Mouse (Mus musculus): ENCODE measurements around the gene Noc2l.

Gene Noc2l

DNA sequence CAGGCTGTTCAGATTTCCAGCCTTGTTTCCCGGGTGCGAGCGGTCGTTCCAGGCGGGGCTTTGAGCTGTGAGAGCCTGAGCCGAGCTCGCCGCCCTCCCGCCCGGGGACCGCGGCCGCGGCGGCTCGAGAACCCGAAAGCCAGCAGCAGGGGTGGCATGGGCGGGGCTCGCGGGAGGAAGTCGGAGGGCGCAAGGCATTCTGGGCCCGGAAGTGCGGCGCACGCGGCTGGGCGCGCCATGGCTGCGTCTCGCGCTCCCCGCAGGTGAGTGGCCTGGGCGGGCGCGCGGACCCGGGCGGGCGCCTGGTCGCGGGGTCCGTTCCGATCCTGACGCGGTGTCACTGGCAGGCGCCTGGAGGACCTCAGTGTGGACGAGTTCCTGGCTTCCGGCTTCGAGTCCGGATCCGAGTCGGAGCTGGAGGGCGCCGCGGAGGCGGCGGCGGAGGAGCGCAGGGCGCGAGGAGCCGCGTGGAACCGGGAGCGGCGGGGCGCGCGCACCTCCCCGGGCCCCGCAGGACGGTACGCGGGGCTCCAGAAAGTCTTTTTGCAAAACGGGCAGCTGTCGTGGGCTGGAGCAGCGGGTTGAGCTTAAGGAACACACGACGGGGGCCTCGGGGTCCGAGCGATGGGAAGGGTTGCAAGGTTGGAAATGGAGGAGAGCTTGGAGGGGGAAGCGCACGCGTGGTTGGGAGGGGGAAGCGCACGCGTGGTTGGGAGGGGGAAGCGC lies at the start of gene Noc2l:
Noc2l (plus strand) TSS at position 203 of the 726 bp plus-strand sequence.
- peak; percentile 91 for DNase-seq (ENCODE audit: low spot score)

DNA sequence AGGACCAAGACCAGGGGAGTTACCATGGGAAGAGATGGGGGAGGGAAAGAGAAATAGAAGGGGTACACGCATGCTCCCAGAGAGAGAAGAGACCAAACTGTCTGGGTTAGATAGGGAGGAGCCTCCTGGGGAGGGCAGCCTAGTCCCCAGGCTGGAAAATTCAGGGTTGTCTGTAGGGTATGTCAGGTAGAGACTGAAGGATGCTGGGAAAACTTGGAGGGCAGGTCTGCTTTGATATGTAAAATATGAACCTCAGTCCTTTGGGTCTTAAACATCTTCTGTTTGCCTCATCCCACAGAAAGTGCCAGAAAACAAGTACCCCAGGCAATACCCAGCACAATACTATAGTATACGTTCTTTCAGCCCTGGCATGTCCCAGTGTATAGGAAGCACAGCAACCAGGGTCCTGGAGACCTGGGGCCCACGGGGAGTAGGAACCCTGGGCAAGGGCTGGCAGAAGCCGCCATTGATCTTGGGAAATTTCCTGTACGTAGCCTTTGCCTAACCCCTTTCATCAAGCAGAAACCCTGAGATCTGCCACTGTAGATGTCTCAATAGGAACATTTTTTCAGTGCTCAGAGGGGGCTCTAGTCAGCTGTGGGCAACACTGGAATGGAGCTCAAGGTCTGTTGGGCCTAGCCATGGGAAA lies 47.5 kb upstream of the Noc2l start:
- DNase-seq (ENCODE audit: low spot score): no peak

DNA sequence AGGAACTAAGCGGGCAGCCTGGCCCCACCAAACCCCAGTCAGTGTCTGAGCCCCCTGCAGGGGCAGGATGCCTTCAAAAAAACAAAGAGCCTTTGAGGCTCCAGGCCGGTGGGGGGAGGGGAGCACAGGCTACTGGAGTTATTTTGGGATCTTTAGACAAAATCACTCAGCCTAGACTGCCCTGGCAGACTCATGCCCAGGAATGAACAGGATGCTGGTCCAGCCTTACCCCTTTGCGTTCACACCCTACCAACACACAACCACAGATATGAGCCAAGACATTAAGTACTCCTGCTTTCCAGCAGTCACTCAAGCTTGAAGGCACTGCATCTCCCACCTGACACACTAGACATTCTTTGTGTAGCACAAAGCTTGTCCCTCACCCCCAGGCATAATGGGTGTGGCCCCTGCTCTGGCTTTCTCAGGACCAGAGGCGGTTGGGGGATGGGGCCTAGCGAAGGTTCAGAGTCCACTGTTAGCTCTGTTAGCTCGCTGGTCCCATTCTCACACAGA lies 46.9 kb upstream of the Noc2l start:
- no peak for DNase-seq (ENCODE audit: low spot score)

DNA sequence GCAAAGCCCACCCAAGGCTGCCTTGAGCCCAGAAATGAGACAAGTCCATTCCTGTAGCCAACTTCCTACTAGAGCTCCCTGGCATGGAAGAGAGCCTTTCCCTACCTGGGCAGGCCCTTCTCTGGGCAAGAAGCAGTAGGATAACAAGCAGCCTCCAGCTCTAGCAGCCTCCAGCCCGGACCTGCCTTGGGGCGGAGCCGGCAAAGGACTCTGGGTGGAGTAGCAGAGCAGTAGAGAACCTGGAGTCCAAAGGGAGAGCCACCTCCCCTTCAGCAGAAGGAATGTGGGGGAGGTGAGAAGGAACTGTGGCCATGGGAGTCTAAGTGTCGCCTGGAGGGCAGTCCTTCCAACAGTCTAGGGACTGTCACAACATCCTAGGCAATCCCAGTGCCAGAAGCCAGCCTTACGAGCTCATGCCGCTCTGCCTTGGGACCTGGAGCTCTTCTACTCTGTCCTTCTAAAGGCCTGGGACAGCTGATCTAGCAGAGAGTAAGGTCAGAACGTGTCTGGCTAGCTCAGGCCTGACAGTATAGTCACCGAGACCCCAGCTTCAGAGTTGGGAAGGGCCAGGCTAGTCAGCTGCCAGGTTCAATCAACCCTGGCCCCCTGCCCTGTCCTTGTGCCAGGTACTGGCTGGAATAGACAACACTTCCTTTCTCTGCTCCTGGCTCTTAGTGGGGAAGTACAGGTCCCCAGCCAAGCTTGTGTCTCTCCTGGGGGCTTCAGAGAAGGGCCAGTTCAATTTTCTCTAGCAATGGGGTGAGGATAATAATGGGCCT lies 43.2 kb upstream of the Noc2l start:
- DNase-seq (ENCODE audit: low spot score): no peak

DNA sequence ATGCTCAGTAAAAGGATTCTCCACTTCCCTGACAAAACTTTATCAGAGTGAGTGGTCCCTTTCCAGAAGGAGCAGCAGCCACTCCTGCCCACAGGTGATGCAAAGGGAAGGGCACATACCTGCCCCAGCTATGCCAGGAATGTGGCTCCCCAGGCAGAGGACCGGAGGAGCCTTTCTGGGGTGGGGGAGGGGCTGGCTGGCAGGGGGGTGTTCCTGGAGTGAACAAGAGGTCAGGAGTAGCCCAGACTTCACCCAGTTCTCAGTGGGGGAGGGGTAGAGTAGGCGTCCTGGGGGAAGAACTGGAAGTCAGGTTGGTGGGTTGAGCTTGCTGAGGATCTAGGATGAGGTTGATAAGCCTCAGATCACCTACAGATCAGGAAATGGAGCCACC lies 42.6 kb upstream of the Noc2l start:
- DNase-seq (ENCODE audit: low spot score): no peak

DNA sequence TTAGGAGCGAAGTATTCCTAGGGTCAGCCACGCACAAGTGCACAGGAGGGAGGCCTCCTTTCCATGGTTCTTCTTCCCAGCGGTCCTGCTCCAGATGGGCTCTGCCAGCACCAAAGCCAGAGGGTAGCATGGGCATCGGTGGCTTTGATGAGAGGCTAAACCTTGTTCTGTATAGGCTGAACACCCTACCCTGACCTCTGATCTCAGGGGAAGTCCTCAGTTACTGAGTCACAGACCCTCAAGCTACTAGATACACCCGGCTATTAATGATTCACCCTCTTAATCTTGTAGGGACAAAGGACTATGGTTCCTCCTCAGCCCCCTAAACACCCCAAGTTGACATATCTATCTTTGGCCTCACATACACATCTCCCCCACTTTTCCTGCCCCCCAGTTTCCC lies 41.9 kb upstream of the Noc2l start:
- no peak for DNase-seq (ENCODE audit: low spot score)

DNA sequence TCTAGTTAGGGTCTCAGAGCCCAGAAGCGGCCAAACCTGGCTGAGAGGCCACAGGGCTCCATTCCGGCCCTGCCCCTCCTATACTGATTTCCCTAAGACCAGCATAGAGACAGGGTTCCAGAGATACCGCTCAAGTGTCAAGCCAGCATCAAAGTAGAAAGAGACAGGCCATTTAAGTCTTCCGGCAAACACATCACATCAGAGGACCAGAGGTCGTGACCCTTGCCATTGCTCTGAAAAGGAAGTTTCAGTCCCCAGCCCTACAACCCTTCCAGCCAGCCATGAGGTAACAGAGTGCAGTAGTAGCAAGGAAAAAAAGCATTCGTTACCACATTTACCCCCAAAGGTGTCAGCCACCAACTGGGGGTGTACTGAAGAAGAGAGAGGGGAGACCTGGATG lies 41.5 kb upstream of the Noc2l start:
- no peak for DNase-seq (ENCODE audit: low spot score)

DNA sequence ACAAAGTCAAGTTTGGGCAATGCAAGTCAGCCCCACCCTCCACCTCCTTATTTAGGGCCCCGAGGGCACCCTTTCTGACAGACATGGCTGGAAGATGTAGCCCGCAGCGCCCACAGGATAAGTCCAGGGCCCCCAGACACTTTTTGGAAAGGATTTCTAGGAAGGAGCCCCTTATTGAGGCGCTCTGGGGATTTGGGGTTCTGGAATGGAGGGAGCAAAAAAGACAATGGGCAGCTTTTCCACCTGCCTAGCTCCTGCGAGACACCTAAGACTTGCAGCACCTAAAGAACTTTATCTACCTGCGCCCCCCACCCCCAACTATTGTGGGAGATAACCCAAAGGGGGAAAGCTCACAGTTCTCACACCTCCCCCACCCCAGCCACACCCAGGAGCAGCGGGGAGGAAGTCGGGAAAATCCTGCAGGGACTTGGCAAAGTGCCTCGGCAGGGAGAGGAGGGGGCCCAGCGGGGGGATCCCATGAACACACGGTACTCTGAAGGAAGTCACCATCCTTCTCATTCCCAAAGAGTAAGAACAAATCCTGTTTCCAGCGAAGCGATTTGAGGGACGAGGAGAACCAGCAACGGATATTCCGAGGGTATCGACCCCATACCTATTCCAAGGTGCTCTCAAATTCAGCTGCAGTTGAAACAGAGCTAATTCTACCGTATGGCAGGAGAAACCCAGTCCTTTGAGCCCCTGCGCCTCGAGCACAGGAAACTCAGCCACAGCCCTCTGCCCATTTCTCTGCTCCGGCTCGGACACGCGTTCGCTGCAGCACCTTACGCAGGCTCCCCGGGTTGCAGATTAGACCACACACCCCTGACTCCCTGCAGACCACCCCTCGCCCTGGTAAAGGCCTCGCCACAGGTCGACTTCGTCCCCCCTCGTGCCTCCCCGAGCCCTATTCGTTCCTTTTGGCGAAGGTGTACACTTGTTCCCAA lies 39.6 kb upstream of the Noc2l start:
- DNase-seq (ENCODE audit: low spot score): no peak

DNA sequence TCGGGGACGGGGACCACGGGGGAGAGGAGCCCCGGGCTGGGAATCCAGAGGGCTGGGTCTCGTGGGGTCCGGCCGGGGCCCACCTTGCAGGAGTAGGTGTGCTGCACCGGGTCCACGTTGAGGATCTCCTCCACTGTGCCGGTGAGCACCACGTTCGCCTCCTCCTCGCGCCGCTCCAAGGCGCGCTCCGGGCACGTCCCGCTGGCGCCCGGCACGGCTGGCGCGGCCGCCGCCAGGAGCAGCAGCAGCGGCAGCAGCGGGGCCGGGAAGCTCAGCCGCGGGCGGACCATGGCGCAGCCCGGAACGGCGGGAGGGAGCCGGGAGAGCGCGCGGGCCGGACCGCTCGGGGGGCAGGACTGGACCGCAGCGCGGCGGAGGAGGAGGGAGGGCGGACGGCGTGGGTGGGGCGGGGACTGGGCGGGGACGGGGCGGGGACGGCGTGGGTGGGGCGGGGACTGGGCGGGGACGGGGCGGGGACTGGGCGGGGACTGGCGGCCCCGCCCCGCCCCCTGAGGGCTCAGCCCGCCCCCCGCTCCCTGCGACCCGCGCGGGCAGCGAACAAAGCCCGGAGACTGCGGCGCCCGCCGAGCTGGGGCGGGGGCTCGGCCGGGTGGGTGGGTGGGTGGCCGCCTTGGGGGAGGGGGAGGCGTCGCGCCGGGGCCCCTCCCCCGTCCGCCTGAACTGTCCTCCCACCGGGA lies 38.5 kb upstream of the Noc2l start, which contains the start of gene Agrn:
Agrn (minus strand) TSS at position 358 of the 698 bp plus-strand sequence.
- peak; percentile 32 for DNase-seq (ENCODE audit: low spot score)

DNA sequence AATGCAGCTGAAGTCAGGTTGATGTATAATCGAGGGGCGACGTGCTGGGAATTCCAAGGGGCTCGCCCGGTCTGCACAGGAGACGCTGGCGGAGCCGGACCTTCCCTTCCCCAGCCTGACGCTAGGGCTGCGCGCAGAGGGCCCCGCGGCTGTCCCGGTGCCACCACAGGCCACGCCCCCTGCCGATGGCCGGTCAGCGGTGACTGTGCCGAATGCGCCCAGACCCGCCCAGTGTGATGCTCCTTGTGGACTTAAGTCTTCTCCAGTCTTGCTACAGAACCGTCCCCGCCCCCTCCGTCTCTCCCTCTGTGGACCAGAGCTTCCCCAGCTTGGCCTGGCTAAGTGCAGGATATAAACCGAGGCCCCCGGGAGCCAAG lies 38.0 kb upstream of the Noc2l start:
- peak; percentile 28 for DNase-seq (ENCODE audit: low spot score)

DNA sequence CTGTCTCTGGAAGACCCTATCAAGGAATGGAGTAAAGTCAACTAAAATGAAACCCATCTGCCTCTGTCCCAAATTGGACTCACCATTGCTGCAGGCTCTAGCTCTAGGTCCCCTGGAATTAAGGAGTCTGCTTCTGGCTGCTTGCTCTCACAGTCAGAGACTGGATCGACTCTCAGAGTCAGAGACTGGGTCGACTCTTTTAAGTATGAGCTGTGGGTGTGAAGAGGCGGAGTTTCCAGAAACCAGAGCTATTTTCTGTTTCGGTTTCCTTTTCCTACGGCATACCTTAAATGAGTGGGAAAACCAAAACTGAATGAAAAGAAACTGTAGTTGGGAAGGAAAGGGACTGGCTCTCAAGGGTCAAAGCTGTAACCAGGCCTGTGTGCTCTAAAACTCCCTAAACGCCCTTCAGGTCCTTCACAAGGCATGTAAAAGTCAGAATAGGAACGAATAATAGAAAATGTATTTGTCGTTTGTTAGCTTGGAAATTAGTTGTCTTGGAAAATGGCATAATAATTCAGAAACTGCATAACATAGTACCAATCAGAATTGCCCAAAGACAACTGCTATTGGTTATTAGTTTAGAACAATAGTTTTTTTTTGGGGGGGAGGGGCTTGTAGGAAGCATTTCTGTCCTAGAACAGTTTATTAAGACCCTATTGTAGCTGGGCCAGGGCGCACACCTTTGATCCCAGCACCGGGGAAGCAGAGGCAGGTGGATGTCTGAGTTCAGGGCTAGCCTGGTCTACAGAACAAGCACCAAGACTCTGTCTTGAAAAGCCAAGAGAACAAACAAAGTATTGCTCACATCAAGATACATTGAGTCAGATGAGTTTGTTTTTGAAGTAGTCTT lies 35.0 kb upstream of the Noc2l start, which contains the start of gene Isg15:
Isg15 (minus strand) TSS at position 196 of the 853 bp plus-strand sequence.
- DNase-seq (ENCODE audit: low spot score): peak; percentile 63

DNA sequence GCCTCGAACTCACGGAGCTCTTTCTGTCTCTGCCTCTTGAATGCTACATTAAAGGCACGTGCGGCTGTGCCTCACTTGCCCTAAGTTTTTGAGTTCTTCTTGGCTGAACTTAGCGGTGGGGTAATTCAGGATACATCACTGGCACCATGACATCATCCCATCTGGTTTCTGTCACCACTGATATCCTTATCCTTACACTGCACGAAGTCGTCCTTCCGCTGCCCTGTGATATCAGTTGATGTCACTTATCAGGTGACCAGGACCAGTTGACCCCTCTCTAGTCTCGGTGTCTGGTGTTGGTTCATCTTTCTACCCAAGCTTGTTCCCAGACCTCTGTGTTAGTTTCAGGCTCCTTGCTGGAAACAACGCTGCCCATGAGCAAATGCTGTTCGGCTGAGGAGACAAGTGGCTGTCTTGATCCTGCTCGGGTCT lies 33.3 kb upstream of the Noc2l start:
- no peak for DNase-seq (ENCODE audit: low spot score)

DNA sequence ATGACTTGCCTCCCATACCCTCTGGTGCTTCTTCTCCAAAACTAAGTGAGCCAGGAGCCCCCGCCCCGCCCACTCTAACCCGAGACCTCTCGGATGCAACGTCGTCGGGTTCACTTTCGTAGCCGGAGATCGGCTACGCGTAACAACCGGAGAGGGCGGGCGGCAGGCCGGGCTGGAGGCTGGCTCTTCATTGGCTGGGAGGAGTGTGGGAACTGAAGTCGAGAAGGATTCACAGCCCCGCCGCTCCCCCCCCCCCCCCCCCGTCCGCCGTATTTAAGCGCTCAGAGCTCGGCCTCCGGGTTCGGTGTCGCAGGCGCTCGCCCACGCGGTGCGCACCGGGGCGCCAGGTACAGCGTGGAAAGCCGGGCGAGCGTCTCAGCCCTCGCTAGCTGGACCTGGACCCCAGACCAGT lies 32.8 kb upstream of the Noc2l start, which contains the start of gene AW011738:
AW011738 (plus strand) TSS at position 304 of the 412 bp plus-strand sequence.
- peak; percentile 71 for DNase-seq (ENCODE audit: low spot score)

DNA sequence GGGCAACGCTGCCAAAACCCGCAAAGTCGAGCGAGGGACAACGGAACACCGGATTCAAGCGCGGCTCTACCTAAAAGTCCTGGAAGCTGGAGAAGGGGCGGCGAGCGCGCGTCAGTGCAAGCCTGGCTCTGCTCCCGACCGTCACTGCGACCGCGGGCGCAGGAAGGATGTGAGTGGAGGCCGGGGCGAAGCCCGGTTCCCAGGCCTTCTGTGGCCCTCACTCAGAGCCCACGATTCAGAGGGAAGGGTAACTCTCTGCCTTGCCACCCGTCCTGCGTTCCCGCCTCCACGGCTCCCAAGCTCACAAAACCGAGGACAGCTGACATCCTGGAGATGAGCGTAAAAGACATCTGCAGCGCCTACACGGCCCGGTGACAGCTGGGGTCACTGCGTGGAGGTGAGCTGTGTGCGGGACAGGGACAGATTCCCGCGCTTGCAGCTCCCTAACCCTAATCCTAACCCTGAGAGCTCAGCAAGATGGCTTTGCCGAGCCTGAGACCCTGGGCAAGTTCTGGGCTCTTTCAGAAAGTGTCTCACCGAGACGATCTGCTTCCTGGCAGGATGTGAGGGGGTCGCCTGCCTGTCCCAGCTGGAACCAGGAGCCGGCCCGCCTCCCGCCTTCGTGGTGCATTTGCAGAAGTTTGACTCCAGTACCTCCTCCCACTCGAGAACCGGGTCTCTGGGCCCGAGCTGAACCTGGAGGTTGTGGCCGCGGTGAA lies 32.2 kb upstream of the Noc2l start:
- peak; percentile 26 for DNase-seq (ENCODE audit: low spot score)

DNA sequence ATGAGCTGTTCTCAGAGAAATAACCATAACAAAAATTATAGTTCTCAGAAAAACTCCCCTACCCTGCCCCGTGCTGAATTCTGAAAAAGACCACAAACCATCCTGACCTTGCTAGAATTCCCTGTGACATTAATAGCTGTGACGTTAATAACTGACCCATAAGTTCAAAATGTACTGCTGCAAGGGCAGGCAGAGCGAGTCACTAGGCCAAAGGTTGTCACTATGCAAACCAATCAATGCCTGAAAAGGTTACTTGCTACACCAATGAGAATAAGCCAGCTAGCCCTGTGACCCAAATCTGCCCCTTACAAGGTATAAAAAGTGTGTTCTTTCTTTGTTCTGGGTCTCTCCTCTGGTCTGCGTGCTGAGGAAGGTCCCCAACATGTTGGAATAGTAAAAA lies 26.9 kb upstream of the Noc2l start:
- DNase-seq (ENCODE audit: low spot score): no peak

DNA sequence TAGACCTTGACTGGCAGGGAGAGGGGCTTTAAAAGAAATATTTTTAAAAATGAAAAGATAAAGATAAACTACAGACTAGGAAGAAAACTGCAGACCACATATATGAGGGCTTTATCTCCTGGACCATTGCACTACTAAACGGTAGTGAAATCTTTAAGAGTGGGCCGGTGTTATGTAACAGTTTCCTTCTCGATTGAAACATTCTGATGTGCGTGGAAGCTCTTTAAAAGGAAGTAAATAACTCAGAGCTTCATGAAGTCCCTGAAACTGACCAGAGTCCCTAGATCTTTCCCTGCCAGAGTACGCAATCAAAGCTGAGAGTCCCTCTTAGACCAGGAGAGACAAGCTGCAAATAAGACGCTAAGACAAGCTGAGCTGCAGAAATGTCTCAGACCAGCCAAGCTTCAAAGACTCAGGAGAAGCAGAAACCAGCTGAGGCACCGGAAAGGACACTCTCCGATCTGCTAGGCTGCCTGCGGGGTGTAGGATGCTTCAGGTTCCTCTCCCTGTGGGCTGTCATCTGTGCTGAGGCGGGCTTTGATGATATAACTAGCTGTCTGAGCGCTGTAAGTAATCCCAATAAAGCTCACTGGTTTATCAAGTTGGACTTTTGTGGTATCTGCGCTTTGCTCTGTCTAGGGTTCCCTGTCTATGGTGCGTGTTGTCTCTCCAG lies 25.7 kb upstream of the Noc2l start:
- no peak for DNase-seq (ENCODE audit: low spot score)

DNA sequence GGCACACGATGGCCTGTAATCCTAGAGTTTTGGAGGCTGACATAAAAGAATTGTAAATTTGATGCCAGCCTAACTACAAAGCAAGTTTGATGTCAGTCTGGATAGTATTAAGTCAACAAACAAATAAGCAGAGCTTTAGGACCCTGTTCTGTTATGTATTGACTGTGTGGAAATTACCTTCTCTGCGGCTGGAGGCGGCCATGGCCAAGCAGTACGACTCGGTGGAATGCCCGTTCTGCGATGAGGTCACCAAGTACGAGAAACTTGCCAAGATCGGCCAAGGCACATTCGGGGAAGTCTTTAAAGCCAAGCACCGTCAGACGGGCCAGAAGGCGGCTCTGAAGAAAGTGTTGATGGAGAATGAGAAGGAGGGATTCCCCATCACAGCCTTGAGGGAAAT lies 22.7 kb upstream of the Noc2l start:
- no peak for DNase-seq (ENCODE audit: low spot score)

DNA sequence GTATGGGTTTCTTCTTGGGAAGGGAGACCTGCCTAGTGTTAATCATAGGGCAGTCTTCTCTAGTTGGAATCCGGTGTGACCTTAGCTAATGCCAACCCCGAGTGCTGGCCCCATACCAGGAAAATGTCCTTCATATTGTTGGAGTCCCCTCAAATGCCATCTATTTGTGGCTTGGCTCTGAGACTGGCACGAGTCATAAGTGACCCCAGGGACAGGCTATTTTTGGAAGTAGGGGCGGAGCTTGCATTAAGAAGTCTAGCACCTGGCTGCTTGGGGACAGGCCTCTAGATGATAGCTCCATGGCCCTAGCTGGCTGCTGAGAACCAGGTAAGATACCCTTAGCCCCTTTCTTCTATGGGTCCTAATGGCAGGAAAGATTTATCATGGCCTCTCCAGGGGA lies 20.2 kb upstream of the Noc2l start, which contains the start of gene Perm1:
Perm1 (plus strand) TSS at position 220 of the 400 bp plus-strand sequence.
- no peak for DNase-seq (ENCODE audit: low spot score)
